Mouse (Mus musculus) bone marrow, adult 2 months (tissue): Measurements from ENCODE around the gene Atf2.

Source experiments
- CTCF ChIP-seq: fragments of 200-500 bp; IDR thresholded peaks from 2 replicates; pipeline ENCODE4 v1.5.1; 2011; ENCODE audit warnings: low read length, control low read depth; ENCODE audit not compliant: control insufficient read depth, insufficient read depth
- POLR2A ChIP-seq: fragments of 200-500 bp; IDR thresholded peaks from 2 replicates; pipeline ENCODE4 v1.6.1; 2011; ENCODE audit warnings: low read depth, mild to moderate bottlenecking, control low read depth, low read length, borderline replicate concordance; ENCODE audit not compliant: control insufficient read depth

DNA sequence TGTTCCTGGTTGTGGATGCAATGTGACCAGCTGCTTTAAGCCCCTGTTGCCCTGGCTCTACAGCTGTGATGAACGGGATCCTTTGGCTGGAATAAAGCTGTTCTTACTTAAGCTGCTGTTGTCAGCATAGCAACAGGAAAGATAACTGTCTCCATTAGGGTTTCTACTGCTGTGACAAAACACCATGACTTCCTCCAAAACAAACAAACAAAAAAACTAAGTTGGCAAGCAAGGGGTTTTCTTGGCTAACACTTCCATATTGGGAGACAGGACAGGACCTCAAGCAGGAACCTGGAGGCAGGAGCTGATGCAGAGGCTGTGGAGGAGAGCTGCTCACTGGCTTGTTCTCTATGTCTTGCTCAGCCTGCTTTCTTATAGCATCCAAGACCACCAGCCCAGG lies 48.8 kb upstream of the Atf2 start:
- no peak for TF ChIP-seq CTCF
- no peak for TF ChIP-seq POLR2A
